Mouse (Mus musculus) kidney, embryonic 14.5 days (tissue): ENCODE data around the gene Dapk1. TPM values are rescaled to one million over a fixed set of nuclear protein-coding genes. Genes with fewer than 3 reads are reported as not detected.

ENCODE experiments used
- ATAC-seq: fragments of 200-750 bp; cut with Nextera tagmentation; 2 replicates; pipeline ENCODE4 v1.8.0; 2017; ENCODE audit warnings: moderate number of reproducible peaks, mild to moderate bottlenecking, moderate TSS enrichment, moderate library complexity; ENCODE audit not compliant: low FRiP score, low TSS enrichment
- H3K27ac ChIP-seq: fragments of 300-500 bp; sonication (generic); 2 replicates; pipeline ENCODE4 v1.5.1; 2014; ENCODE audit warnings: low read depth, mild to moderate bottlenecking, low read length, moderate library complexity, mixed read lengths
- H3K27me3 ChIP-seq: fragments of 300-500 bp; sonication (generic); 2 replicates; pipeline ENCODE4 v1.6.1; 2014; ENCODE audit warnings: mild to moderate bottlenecking, low read length; ENCODE audit not compliant: control insufficient read depth, insufficient read depth
- H3K36me3 ChIP-seq: fragments of 300-500 bp; sonication (generic); 2 replicates; pipeline ENCODE4 v1.6.1; 2014; ENCODE audit warnings: low read length, mixed read lengths; ENCODE audit not compliant: control insufficient read depth, insufficient read depth
- H3K4me1 ChIP-seq: fragments of 300-500 bp; sonication (generic); 2 replicates; pipeline ENCODE4 v1.6.1; 2014; ENCODE audit warnings: low read length, mixed read lengths; ENCODE audit not compliant: control insufficient read depth, insufficient read depth
- H3K4me2 ChIP-seq: fragments of 300-500 bp; sonication (generic); replicated peaks from 2 replicates; pipeline ENCODE4 v1.6.1; 2014; ENCODE audit warnings: low read depth, mild to moderate bottlenecking, low read length
- H3K4me3 ChIP-seq: fragments of 300-500 bp; sonication (generic); 2 replicates; pipeline ENCODE4 v1.5.1; 2014; ENCODE audit warnings: mild to moderate bottlenecking, low read length
- H3K9ac ChIP-seq: fragments of 300-500 bp; sonication (generic); 2 replicates; pipeline ENCODE4 v1.6.1; 2014; ENCODE audit warnings: low read depth, mild to moderate bottlenecking, low read length, moderate library complexity
- H3K9me3 ChIP-seq: fragments of 300-500 bp; sonication (generic); 2 replicates; pipeline ENCODE4 v1.6.1; 2016; ENCODE audit warnings: low read length; ENCODE audit not compliant: control insufficient read depth
- WGBS: fragments of 180-500 bp; shearing (Covaris S2); extraction: QIAGEN DNeasy Blood & Tissue Kit; methylation state at CpG from one replicate; pipeline ENCODE4 v1.1.7; 2014; 5-methylcytosine and 5-hydroxymethylcytosine counted together
- polyA plus RNA-seq: library from polyadenylated mRNA; unstranded; fragments of >200 nt; fragmentation: Nextera tagmentation; extraction: Ambion mirVana; gene quantifications from 2 replicates; pipeline ENCODE4 v1.2.1, GENCODE M21; 2014

Dapk1 gene
- polyA plus RNA-seq, 1 experiment from 2014 or later: 24.5 TPM

- Histone ChIP-seq H3K4me1 (no peaks in the 10 kb centered on the region), H3K9ac (no peak overlapping the region), H3K36me3 (peaks cover 34% of the 10 kb centered on the region), H3K4me3 (no peak overlapping the region), H3K9me3 (no peaks in the 10 kb centered on the region), H3K4me2 (no peak overlapping the region), H3K27ac (no peak overlapping the region), H3K27me3 (no peaks in the 10 kb centered on the region)
- ATAC-seq: no peak
- 62% methylated on average over 3 of the region's 3 CpGs for WGBS
Measured at GRCm38 (mm10) chr13:60729055-60729402, 127.3 kb downstream of the Dapk1 start.

- Histone ChIP-seq H3K27me3 (no peaks in the 10 kb centered on the region), H3K4me1 (no peaks in the 10 kb centered on the region), H3K4me2 (no peak overlapping the region), H3K9me3 (no peaks in the 10 kb centered on the region), H3K4me3 (no peak overlapping the region), H3K9ac (no peak overlapping the region), H3K27ac (no peak overlapping the region), H3K36me3 (peaks cover 34% of the 10 kb centered on the region)
- no peak for ATAC-seq
- 94% methylated on average over 7 of the region's 7 CpGs for WGBS
Measured at GRCm38 (mm10) chr13:60730587-60730986, 128.8 kb downstream of the Dapk1 start.

- Histone ChIP-seq H3K4me3 (no peak overlapping the region), H3K9me3 (no peaks in the 10 kb centered on the region), H3K4me2 (no peak overlapping the region), H3K27ac (no peak overlapping the region), H3K27me3 (no peaks in the 10 kb centered on the region), H3K4me1 (no peaks in the 10 kb centered on the region), H3K36me3 (peaks cover 34% of the 10 kb centered on the region), H3K9ac (no peak overlapping the region)
- ATAC-seq: no peak
- 84% methylated on average over 3 of the region's 3 CpGs for WGBS
Measured at GRCm38 (mm10) chr13:60731001-60731400, 129.3 kb downstream of the Dapk1 start.

GRCm38 (mm10) chr13:60735306-60735705, 133.6 kb downstream of the Dapk1 start:
- no peak overlapping the region for H3K9ac ChIP-seq
- H3K27me3 ChIP-seq: no peaks in the 10 kb centered on the region
- no peaks in the 10 kb centered on the region for H3K9me3 ChIP-seq
- H3K4me2 ChIP-seq: no peak overlapping the region
- H3K4me1 ChIP-seq: peaks cover 12% of the 10 kb centered on the region
- WGBS: 70% methylated on average over 9 of the region's 9 CpGs
- H3K27ac ChIP-seq: peak overlapping the region; percentile 34; the same call in 1 of the 2 replicates
- ATAC-seq: no peak
- H3K36me3 ChIP-seq: peaks cover 19% of the 10 kb centered on the region
- no peak overlapping the region for H3K4me3 ChIP-seq

- H3K4me3 ChIP-seq: no peak overlapping the region
- H3K27ac ChIP-seq: peak overlapping the region; percentile 52; the same call in 1 of the 2 replicates
- peaks cover 12% of the 10 kb centered on the region for H3K4me1 ChIP-seq
- H3K9me3 ChIP-seq: no peaks in the 10 kb centered on the region
- H3K9ac ChIP-seq: no peak overlapping the region
- WGBS: 66% methylated on average over 13 of the region's 13 CpGs
- no peak overlapping the region for H3K4me2 ChIP-seq
- H3K36me3 ChIP-seq: peaks cover 17% of the 10 kb centered on the region
- ATAC-seq: peak; percentile 40
- no peaks in the 10 kb centered on the region for H3K27me3 ChIP-seq
Measured at GRCm38 (mm10) chr13:60736421-60737105, 134.8 kb downstream of the Dapk1 start.

GRCm38 (mm10) chr13:60737632-60738324, 136.0 kb downstream of the Dapk1 start:
- peak; percentile 92 for ATAC-seq

GRCm38 (mm10) chr13:60738429-60738828, 136.7 kb downstream of the Dapk1 start:
- WGBS: 11% methylated on average over 9 of the region's 9 CpGs
- Histone ChIP-seq H3K4me2 (peak overlapping the region; percentile 46), H3K27ac (peak overlapping the region; percentile 80; the same call in 1 of the 2 replicates), H3K9me3 (no peaks in the 10 kb centered on the region), H3K4me1 (peaks cover 12% of the 10 kb centered on the region), H3K9ac (peak overlapping the region; percentile 40; the same call in 1 of the 2 replicates), H3K4me3 (peak overlapping the region; percentile 11; the same call in 1 of the 2 replicates), H3K36me3 (peaks cover 20% of the 10 kb centered on the region), H3K27me3 (no peaks in the 10 kb centered on the region)
- peak; percentile 75 for ATAC-seq

More at GRCm38 (mm10) chr13:60737632-60738324, 136.0 kb downstream of the Dapk1 start:
- WGBS: 5% methylated on average over 9 of the region's 9 CpGs
- Histone ChIP-seq H3K4me3 (peak overlapping the region; percentile 11; the same call in 1 of the 2 replicates), H3K27me3 (no peaks in the 10 kb centered on the region), H3K4me2 (peak overlapping the region; percentile 46), H3K27ac (peak overlapping the region; percentile 80; the same call in 1 of the 2 replicates), H3K4me1 (peaks cover 12% of the 10 kb centered on the region), H3K9ac (peak overlapping the region; percentile 40; the same call in 1 of the 2 replicates), H3K36me3 (peaks cover 20% of the 10 kb centered on the region), H3K9me3 (no peaks in the 10 kb centered on the region)

- H3K9me3 ChIP-seq: no peaks in the 10 kb centered on the region
- H3K27ac ChIP-seq: no peak overlapping the region
- no peaks in the 10 kb centered on the region for H3K27me3 ChIP-seq
- peaks cover 20% of the 10 kb centered on the region for H3K36me3 ChIP-seq
- peaks cover 12% of the 10 kb centered on the region for H3K4me1 ChIP-seq
- H3K9ac ChIP-seq: no peak overlapping the region
- no peak for ATAC-seq
- H3K4me2 ChIP-seq: no peak overlapping the region
- H3K4me3 ChIP-seq: no peak overlapping the region
- 86% methylated on average over 6 of the region's 6 CpGs for WGBS
Measured at GRCm38 (mm10) chr13:60740248-60740647, 138.5 kb downstream of the Dapk1 start.

GRCm38 (mm10) chr13:60742611-60743010, 140.9 kb downstream of the Dapk1 start:
- Histone ChIP-seq H3K4me3 (no peak overlapping the region), H3K27ac (no peak overlapping the region), H3K9ac (no peak overlapping the region), H3K4me2 (no peak overlapping the region), H3K27me3 (no peaks in the 10 kb centered on the region), H3K9me3 (no peaks in the 10 kb centered on the region), H3K4me1 (peaks cover 3% of the 10 kb centered on the region; the same call in 1 of the 2 replicates), H3K36me3 (peaks cover 20% of the 10 kb centered on the region)
- ATAC-seq: no peak
- 89% methylated on average over 3 of the region's 3 CpGs for WGBS
